Mouse (Mus musculus) stomach, embryonic 16.5 days (tissue): ENCODE data around the gene D6Ertd527e. TPM values are rescaled to one million over a fixed set of nuclear protein-coding genes. Genes with fewer than 3 reads are reported as not detected.
A peak's percentile ranks its signal among the peaks of the same experiment; 100 is the strongest.

ENCODE experiments used
- ATAC-seq: fragments of 200-750 bp; cut with Nextera tagmentation; 2 replicates; pipeline ENCODE4 v1.8.0; 2017; ENCODE audit warnings: moderate number of reproducible peaks, moderate TSS enrichment; ENCODE audit not compliant: insufficient read depth, low FRiP score
- H3K27ac ChIP-seq: fragments of 300-500 bp; sonication (generic); 2 replicates; pipeline ENCODE4 v1.5.1; 2014; ENCODE audit warnings: low read length
- H3K27me3 ChIP-seq: fragments of 300-500 bp; sonication (generic); 2 replicates; pipeline ENCODE4 v1.6.1; 2014; ENCODE audit warnings: low read length, control low read depth, mixed read lengths; ENCODE audit not compliant: control insufficient read depth, insufficient read depth
- H3K36me3 ChIP-seq: fragments of 300-500 bp; sonication (generic); 2 replicates; pipeline ENCODE4 v1.6.1; 2014; ENCODE audit warnings: low read length; ENCODE audit not compliant: control insufficient read depth, insufficient read depth
- H3K4me1 ChIP-seq: fragments of 300-500 bp; sonication (generic); 2 replicates; pipeline ENCODE4 v1.6.1; 2014; ENCODE audit warnings: low read length, control low read depth, mixed read lengths; ENCODE audit not compliant: control insufficient read depth, insufficient read depth
- H3K4me2 ChIP-seq: fragments of 300-500 bp; sonication (generic); 2 replicates; pipeline ENCODE4 v1.6.1; 2014; ENCODE audit warnings: low read depth, low read length, mixed read lengths
- H3K4me3 ChIP-seq: fragments of 300-500 bp; sonication (generic); replicated peaks from 2 replicates; pipeline ENCODE4 v1.5.1; 2014; ENCODE audit warnings: mild to moderate bottlenecking, low read length
- H3K9ac ChIP-seq: fragments of 300-500 bp; sonication (generic); 2 replicates; pipeline ENCODE4 v1.6.1; 2014; ENCODE audit warnings: low read length
- H3K9me3 ChIP-seq: fragments of 300-500 bp; sonication (generic); replicated peaks from 2 replicates; pipeline ENCODE4 v1.6.1; 2016; ENCODE audit warnings: low read length, control low read depth; ENCODE audit not compliant: control insufficient read depth
- WGBS: fragments of 180-500 bp; shearing (Covaris S2); extraction: QIAGEN DNeasy Blood & Tissue Kit; methylation state at CpG from one replicate; pipeline ENCODE4 v1.1.7; 2014; 5-methylcytosine and 5-hydroxymethylcytosine counted together
- polyA plus RNA-seq: library from polyadenylated mRNA; unstranded; fragments of >200 nt; fragmentation: Nextera tagmentation; extraction: Ambion mirVana; gene quantifications from 2 replicates; pipeline ENCODE4 v1.2.1, GENCODE M21; 2015

The D6Ertd527e gene
- polyA plus RNA-seq, 1 experiment from 2014 or later, result 0.61 TPM

DNA sequence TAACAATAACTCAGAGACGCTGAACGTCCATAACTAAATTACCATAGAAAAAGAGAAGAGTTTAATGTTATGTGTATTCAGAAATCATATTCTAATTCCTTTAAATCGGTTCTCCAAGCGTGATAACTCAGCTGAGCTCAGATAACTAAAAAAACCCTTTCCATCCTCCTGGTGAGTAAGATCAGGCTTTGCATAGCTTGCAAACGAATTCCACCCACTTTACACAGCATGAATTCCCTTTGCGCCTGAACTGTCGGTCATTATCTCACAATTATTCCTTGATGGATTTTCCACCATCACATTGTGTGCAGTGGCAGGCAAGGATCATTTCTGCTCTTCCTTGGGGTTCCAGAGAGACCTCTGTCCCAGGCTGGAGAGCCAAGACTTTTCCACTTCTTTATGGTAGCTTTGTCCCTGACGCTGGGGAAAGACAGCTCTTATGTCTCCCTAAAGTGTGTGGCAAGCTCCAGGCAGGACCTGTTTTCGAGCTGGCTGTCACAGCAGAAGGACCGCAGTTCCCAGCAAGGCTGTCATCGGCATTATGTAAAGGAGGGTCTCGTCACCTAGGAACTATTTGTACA lies 29.5 kb downstream of the D6Ertd527e start:
- Histone ChIP-seq H3K4me3 (no peak overlapping the region), H3K36me3 (no peaks in the 10 kb centered on the region), H3K27me3 (no peaks in the 10 kb centered on the region), H3K4me2 (no peak overlapping the region), H3K9ac (no peak overlapping the region), H3K9me3 (no peaks in the 10 kb centered on the region), H3K27ac (no peak overlapping the region), H3K4me1 (no peaks in the 10 kb centered on the region)
- ATAC-seq, result no peak
- WGBS, result 75% methylated on average over 12 of the region's 12 CpGs

DNA sequence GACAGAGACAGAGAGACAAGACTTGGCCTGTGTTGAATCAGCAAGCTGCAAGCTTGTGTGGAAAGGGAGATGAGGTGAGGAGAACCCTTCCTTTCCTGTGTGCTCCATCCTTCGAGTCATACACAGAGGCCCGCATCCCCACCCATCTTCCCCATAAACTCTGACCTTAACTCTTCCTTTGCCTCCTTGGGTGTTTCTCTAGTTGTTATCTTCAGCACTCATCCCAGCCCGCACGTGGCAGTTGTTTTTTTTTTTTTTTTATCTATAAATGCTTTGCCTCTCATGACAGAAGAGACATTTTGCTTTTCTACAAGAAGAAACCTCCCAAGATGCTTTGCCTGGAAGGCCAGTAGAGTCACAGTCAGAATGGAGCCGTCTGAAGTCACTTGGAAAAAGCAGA lies 33.9 kb downstream of the D6Ertd527e start:
- H3K9me3 ChIP-seq, result no peaks in the 10 kb centered on the region
- no peaks in the 10 kb centered on the region for H3K36me3 ChIP-seq
- no peak overlapping the region for H3K9ac ChIP-seq
- ATAC-seq, result no peak
- WGBS, result 79% methylated on average over 5 of the region's 5 CpGs
- H3K4me1 ChIP-seq, result 0 out of 2 replicates have a peak, but pooled peaks cover 4% of the 10 kb centered on the region
- H3K27ac ChIP-seq, result no peak overlapping the region
- H3K4me3 ChIP-seq, result no peak overlapping the region
- no peaks in the 10 kb centered on the region for H3K27me3 ChIP-seq
- no peak overlapping the region for H3K4me2 ChIP-seq

DNA sequence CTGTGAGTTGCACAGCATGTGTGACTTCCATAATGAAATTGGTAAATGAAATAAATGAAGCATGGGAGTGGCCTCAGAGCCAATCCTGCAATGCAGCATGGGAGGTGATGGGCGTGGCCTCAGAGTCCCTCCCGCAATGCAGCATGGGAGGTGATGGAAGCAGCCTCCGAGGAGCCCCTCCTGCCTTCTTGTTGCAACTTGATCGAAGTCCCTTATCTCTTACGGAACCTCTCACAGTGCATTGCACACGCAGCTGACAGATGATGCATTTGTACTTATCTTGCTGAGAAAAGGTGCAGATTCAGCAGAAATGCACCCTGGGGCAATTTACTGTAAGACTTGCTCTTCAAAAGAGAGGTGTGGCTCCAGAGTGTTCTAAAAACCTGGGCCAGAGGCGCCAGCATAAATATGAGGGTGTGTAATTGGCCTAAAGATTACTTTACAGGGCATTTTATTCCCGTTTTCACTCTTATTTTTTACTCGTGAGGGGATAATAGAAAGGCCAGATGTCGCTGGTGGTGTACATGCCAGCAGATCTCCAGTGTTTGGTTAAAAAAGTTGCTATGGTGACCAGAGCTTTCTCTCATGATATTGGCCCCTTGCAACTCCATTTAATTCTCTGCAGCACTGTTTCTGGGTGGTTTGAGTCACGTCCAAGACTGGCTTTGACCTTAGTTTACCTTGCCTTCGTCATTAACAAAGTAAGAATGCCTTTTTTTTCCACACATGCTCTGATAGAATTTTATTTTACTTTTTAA lies 35.4 kb downstream of the D6Ertd527e start:
- Histone ChIP-seq H3K4me1 (0 out of 2 replicates have a peak, but pooled peaks cover 4% of the 10 kb centered on the region), H3K9ac (no peak overlapping the region), H3K9me3 (no peaks in the 10 kb centered on the region), H3K4me2 (no peak overlapping the region), H3K36me3 (no peaks in the 10 kb centered on the region), H3K27me3 (no peaks in the 10 kb centered on the region), H3K27ac (no peak overlapping the region), H3K4me3 (no peak overlapping the region)
- no peak for ATAC-seq
- WGBS, result 51% methylated on average over 12 of the region's 12 CpGs

DNA sequence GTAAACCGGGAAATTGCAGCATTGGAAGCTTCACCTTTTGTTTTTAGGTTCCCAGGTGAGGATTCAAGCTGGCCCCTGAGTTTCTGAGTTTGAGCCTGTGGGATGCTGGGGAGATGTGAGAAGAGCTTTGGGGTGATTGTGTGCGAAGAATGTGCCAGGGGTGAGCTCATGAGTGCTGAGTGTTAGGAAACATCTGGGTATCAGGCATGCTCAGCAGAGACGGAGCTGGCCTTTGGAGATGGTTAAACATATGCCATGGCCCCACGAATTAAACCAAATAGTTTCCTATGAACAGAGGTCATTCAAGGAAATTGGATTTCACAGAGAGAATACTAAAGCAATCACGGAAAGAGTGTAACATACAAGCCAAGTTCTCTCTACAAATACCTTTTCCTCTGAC lies 37.7 kb downstream of the D6Ertd527e start:
- H3K9me3 ChIP-seq, result no peaks in the 10 kb centered on the region
- 71% methylated on average over 5 of the region's 5 CpGs for WGBS
- no peak overlapping the region for H3K27ac ChIP-seq
- no peak overlapping the region for H3K4me2 ChIP-seq
- H3K4me3 ChIP-seq, result no peak overlapping the region
- no peaks in the 10 kb centered on the region for H3K36me3 ChIP-seq
- no peak for ATAC-seq
- H3K9ac ChIP-seq, result no peak overlapping the region
- 0 out of 2 replicates have a peak, but pooled peaks cover 4% of the 10 kb centered on the region for H3K4me1 ChIP-seq
- H3K27me3 ChIP-seq, result no peaks in the 10 kb centered on the region

DNA sequence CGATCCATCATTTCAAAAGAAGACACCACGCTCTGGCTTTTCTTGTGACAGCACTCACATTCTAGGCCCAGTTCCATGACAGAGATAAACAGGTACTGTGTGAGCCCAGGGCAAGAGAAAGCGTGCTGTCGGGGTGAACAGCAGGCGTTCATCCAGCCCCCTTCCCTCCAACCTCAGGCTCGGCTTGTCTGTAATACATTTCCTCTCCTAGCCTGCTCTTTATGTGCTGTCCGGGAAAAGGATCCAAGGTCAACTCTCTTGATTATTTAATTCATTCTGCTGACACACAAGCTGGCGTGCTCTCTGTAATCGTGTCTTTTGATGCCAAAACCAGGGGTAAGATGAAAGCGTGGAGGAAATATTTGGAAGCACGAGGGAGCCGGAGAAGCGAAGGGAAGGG lies 39.0 kb downstream of the D6Ertd527e start:
- WGBS, result 49% methylated on average over 13 of the region's 13 CpGs
- H3K9me3 ChIP-seq, result no peaks in the 10 kb centered on the region
- peak; percentile 62; the same call in 1 of the 2 replicates for ATAC-seq

DNA sequence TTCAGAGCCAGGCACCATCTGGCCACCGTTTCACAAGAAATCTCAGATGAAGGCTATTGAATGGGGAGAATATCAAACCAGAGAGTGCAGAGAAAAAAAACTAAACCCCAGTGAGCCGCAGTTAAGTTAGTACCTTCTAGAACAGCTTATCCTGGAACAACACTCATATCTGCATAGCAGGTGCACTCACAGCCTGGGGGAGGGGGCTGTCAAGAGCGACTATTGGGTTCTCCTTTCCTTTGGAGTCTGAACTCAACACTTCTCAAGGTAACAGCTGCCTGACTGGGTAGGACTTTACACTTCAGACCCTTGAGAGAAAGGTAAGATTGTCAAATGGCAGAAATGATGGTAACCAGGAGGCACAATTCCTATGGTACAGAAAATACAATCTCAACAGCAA lies 43.4 kb downstream of the D6Ertd527e start:
- Histone ChIP-seq H3K9ac (no peak overlapping the region), H3K9me3 (no peaks in the 10 kb centered on the region), H3K27ac (no peak overlapping the region), H3K36me3 (no peaks in the 10 kb centered on the region), H3K4me2 (no peak overlapping the region), H3K27me3 (no peaks in the 10 kb centered on the region), H3K4me3 (no peak overlapping the region), H3K4me1 (no peaks in the 10 kb centered on the region)
- WGBS, result 60% methylated on average over 3 of the region's 3 CpGs
- ATAC-seq, result no peak

More for the DNA sequence above, 39.0 kb downstream of the D6Ertd527e start:
- H3K27ac ChIP-seq, result no peak overlapping the region
- H3K4me2 ChIP-seq, result no peak overlapping the region
- H3K9ac ChIP-seq, result no peak overlapping the region
- 0 out of 2 replicates have a peak, but pooled peaks cover 4% of the 10 kb centered on the region for H3K4me1 ChIP-seq
- H3K36me3 ChIP-seq, result no peaks in the 10 kb centered on the region
- no peak overlapping the region for H3K4me3 ChIP-seq
- H3K27me3 ChIP-seq, result no peaks in the 10 kb centered on the region

DNA sequence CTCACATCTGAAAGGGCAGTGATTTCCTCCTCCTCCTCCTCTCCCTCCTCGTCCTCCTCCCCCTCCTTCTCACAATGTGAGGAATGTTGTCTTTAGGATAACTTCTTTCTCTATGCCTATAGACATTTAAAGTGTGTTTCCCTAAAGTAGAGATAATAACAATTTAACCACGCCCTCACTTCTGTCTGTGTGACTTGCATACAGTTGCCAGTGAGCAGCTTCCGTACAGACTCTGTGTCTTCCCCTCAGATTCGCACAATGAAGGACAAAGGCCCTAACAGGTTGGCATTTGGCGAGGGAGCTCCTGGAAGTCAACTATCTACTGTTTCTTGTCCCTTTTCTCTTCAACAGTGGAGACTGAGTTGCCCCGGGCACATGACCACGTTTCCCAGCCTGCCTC lies 45.9 kb downstream of the D6Ertd527e start:
- 74% methylated on average over 7 of the region's 7 CpGs for WGBS
- no peak overlapping the region for H3K4me2 ChIP-seq

DNA sequence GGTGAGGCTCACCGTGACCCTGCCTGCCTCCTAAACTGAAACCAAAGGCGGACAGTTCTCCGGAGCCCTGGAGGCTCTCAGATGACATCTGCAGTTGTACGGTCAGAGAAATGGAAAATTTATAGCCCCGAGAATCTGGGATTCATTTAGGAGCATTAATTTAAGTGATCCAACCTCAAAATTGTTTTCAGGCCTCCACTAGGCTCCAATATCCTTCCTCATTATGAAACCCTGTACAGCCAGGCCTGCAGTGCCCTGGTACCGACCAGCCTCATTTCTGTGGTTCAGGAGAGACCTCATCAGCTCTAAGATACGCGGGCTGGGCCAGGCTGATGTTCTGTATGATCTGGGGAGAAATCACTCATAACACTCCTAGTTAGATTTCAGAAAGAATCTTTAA lies 46.9 kb downstream of the D6Ertd527e start:
- Histone ChIP-seq H3K9ac (no peak overlapping the region), H3K27me3 (no peaks in the 10 kb centered on the region), H3K27ac (no peak overlapping the region), H3K9me3 (no peaks in the 10 kb centered on the region), H3K4me3 (no peak overlapping the region), H3K4me1 (no peaks in the 10 kb centered on the region), H3K4me2 (no peak overlapping the region), H3K36me3 (no peaks in the 10 kb centered on the region)
- ATAC-seq, result no peak
- 92% methylated on average over 8 of the region's 8 CpGs for WGBS

More for the DNA sequence above, 45.9 kb downstream of the D6Ertd527e start:
- Histone ChIP-seq H3K9ac (no peak overlapping the region), H3K27me3 (no peaks in the 10 kb centered on the region), H3K27ac (no peak overlapping the region), H3K4me1 (no peaks in the 10 kb centered on the region), H3K4me3 (no peak overlapping the region), H3K36me3 (no peaks in the 10 kb centered on the region), H3K9me3 (no peaks in the 10 kb centered on the region)
- no peak for ATAC-seq

DNA sequence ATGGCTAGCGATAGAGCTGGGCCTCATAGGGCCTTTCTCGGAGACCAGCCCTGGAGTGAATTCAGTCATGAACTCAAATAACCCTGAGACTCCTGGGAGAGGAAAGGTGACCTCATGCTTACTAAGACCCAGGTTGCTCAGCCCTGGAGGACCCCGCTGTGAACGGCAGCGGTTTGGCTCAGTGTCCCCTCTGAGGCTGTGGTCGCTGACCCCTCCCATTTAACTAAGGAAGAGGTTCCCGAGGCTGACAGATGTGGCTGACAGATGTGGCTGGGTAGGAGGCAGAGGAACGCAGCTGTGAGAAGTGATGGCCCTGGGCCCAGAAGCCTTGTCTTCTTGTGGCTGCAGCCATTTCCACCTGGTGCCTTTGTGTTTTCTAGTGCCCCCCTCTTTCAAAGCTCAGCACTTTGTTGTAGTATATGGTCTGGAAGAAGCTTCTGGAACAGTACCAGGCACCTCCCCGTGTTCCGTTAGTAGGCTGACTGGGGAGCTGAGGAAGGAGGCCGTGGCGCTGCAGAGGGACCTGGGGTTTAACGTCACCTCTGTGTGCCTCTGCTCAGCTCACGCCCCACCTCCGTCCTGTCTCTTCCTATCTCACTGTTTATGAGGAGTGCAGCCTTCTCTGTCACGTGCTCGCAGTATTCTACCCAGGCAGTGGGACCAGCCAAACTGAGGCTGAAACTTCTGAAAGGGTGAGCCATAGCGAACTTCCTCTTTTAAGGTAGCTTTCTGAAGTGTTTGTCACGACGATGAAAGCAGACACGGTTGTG lies 48.1 kb downstream of the D6Ertd527e start:
- Histone ChIP-seq H3K4me1 (no peaks in the 10 kb centered on the region), H3K9ac (no peak overlapping the region), H3K36me3 (no peaks in the 10 kb centered on the region), H3K9me3 (no peaks in the 10 kb centered on the region), H3K27me3 (no peaks in the 10 kb centered on the region), H3K4me2 (no peak overlapping the region), H3K27ac (no peak overlapping the region), H3K4me3 (no peak overlapping the region)
- WGBS, result 61% methylated on average over 21 of the region's 21 CpGs
- peak; percentile 56 for ATAC-seq
